Mouse (Mus musculus) kidney, adult 2 months (tissue): Measurements from ENCODE around the gene Tox2. TPM values are rescaled to one million over a fixed set of nuclear protein-coding genes. Genes with fewer than 3 reads are reported as not detected.

Experiments used
- DNase-seq: peaks from one replicate; pipeline ENCODE4 v3.0.0; 2021
- H3K27ac ChIP-seq: fragments of 200-500 bp; 2 replicates; pipeline ENCODE4 v1.5.1; 2012; ENCODE audit warnings: low read depth, low read length, control low read depth, inconsistent platforms; ENCODE audit not compliant: insufficient read depth
- H3K27me3 ChIP-seq: fragments of 200-500 bp; replicated peaks from 2 replicates; pipeline ENCODE4 v1.6.1; 2012; ENCODE audit warnings: mild to moderate bottlenecking, moderate library complexity, low read length, inconsistent platforms; ENCODE audit not compliant: control insufficient read depth, insufficient read depth
- H3K36me3 ChIP-seq: fragments of 200-500 bp; 2 replicates; pipeline ENCODE4 v1.6.1; 2012; ENCODE audit warnings: mild to moderate bottlenecking, moderate library complexity, low read length, inconsistent platforms; ENCODE audit not compliant: control insufficient read depth, insufficient read depth
- H3K4me1 ChIP-seq: fragments of 200-500 bp; 2 replicates; pipeline ENCODE4 v1.6.1; 2011; ENCODE audit warnings: low read length; ENCODE audit not compliant: control insufficient read depth, insufficient read depth
- H3K4me3 ChIP-seq: fragments of 200-500 bp; 2 replicates; pipeline ENCODE4 v1.5.1; 2011; ENCODE audit warnings: mild to moderate bottlenecking, low read depth, low read length, control low read depth; ENCODE audit not compliant: insufficient read depth
- CTCF ChIP-seq: fragments of 200-500 bp; conservative IDR thresholded peaks from 2 replicates; pipeline ENCODE4 v1.5.1; 2011; ENCODE audit warnings: low read depth, mild to moderate bottlenecking, control low read depth, low read length, moderate library complexity, mixed read lengths; ENCODE audit not compliant: insufficient read depth, insufficient read length
- POLR2A ChIP-seq: fragments of 200-500 bp; IDR thresholded peaks from one replicate; pipeline ENCODE4 v1.6.1; 2011; ENCODE audit warnings: low read depth, low read length, control low read depth
- WGBS: fragments of 180-500 bp; shearing (Covaris S2); methylation state at CpG from one replicate; pipeline ENCODE4 v1.1.7; 2018; 5-methylcytosine and 5-hydroxymethylcytosine counted together
- polyA plus RNA-seq: library from polyadenylated mRNA; depleted of rRNA; stranded (reverse); fragments of >200 nt; gene quantifications from 2 replicates; pipeline ENCODE4 v1.2.3, GENCODE M21; 2012

Tox2 gene
- polyA plus RNA-seq, 1 experiment = 1.4 TPM

- 24% methylated on average over 5 of the region's 5 CpGs for WGBS
- H3K4me3 ChIP-seq = no peak overlapping the region
- no peak for TF ChIP-seq CTCF
- no peak for TF ChIP-seq POLR2A
- H3K27ac ChIP-seq = no peak overlapping the region
- DNase-seq = no peak
- no peaks in the 10 kb centered on the region for H3K4me1 ChIP-seq
- H3K27me3 ChIP-seq = no peaks in the 10 kb centered on the region
- no peaks in the 10 kb centered on the region for H3K36me3 ChIP-seq
Observed at GRCm38 (mm10) chr2:163241867-163242266, 38.9 kb downstream of the Tox2 start.

GRCm38 (mm10) chr2:163243917-163244852 lies 41.3 kb downstream of the Tox2 start:
- no peaks in the 10 kb centered on the region for H3K27me3 ChIP-seq
- no peaks in the 10 kb centered on the region for H3K4me1 ChIP-seq
- no peak overlapping the region for H3K27ac ChIP-seq
- WGBS = 83% methylated on average over 12 of the region's 12 CpGs
- H3K4me3 ChIP-seq = no peak overlapping the region
- TF ChIP-seq CTCF (no peak), POLR2A (no peak)
- DNase-seq = no peak
- no peaks in the 10 kb centered on the region for H3K36me3 ChIP-seq

- WGBS = 76% methylated on average over 7 of the region's 7 CpGs
- no peak for DNase-seq
- Histone ChIP-seq H3K27me3 (no peaks in the 10 kb centered on the region), H3K4me1 (no peaks in the 10 kb centered on the region), H3K36me3 (no peaks in the 10 kb centered on the region), H3K4me3 (no peak overlapping the region), H3K27ac (no peak overlapping the region)
- TF ChIP-seq CTCF = no peak
- no peak for TF ChIP-seq POLR2A
Observed at GRCm38 (mm10) chr2:163248912-163249311, 46.0 kb downstream of the Tox2 start.

- no peaks in the 10 kb centered on the region for H3K27me3 ChIP-seq
- DNase-seq = no peak
- H3K4me3 ChIP-seq = no peak overlapping the region
- WGBS = 89% methylated on average over 2 of the region's 2 CpGs
- H3K27ac ChIP-seq = no peak overlapping the region
- TF ChIP-seq CTCF = no peak
- TF ChIP-seq POLR2A = no peak
- no peaks in the 10 kb centered on the region for H3K36me3 ChIP-seq
- H3K4me1 ChIP-seq = no peaks in the 10 kb centered on the region
Observed at GRCm38 (mm10) chr2:163252645-163253044, 49.7 kb downstream of the Tox2 start.

GRCm38 (mm10) chr2:163253248-163254099 lies 50.5 kb downstream of the Tox2 start:
- Histone ChIP-seq H3K36me3 (no peaks in the 10 kb centered on the region), H3K27ac (no peak overlapping the region), H3K4me1 (no peaks in the 10 kb centered on the region), H3K4me3 (no peak overlapping the region), H3K27me3 (no peaks in the 10 kb centered on the region)
- 46% methylated on average over 22 of the region's 22 CpGs for WGBS
- TF ChIP-seq POLR2A (no peak), CTCF (no peak)
- DNase-seq = no peak

- TF ChIP-seq POLR2A (no peak), CTCF (no peak)
- no peak for DNase-seq
- Histone ChIP-seq H3K4me1 (no peaks in the 10 kb centered on the region), H3K4me3 (no peak overlapping the region), H3K36me3 (no peaks in the 10 kb centered on the region), H3K27ac (no peak overlapping the region), H3K27me3 (no peaks in the 10 kb centered on the region)
- 88% methylated on average over 6 of the region's 6 CpGs for WGBS
Observed at GRCm38 (mm10) chr2:163254228-163254627, 51.3 kb downstream of the Tox2 start.

GRCm38 (mm10) chr2:163256765-163257164 lies 53.8 kb downstream of the Tox2 start:
- Histone ChIP-seq H3K4me3 (no peak overlapping the region), H3K27me3 (no peaks in the 10 kb centered on the region), H3K27ac (no peak overlapping the region), H3K4me1 (no peaks in the 10 kb centered on the region), H3K36me3 (no peaks in the 10 kb centered on the region)
- WGBS = 77% methylated on average over 1 of the region's 1 CpGs
- DNase-seq = no peak
- TF ChIP-seq CTCF = no peak
- TF ChIP-seq POLR2A = no peak
